Mouse (Mus musculus) midbrain, embryonic 10.5 days (tissue): ENCODE measurements around the gene Ddc. TPM values are rescaled to one million over a fixed set of nuclear protein-coding genes. Genes with fewer than 3 reads are reported as not detected.

Source experiments
- DNase-seq: peaks from one replicate; pipeline ENCODE4 v3.0.0-alpha.2; 2017; ENCODE audit warnings: low spot score
- H3K27ac ChIP-seq: fragments of 300-500 bp; sonication (generic); replicated peaks from 2 replicates; pipeline ENCODE4 v1.5.1; 2016; ENCODE audit warnings: mild to moderate bottlenecking
- H3K27me3 ChIP-seq: fragments of 300-500 bp; sonication (generic); 2 replicates; pipeline ENCODE4 v1.6.1; 2016; ENCODE audit warnings: low read depth, mild to moderate bottlenecking; ENCODE audit not compliant: poor library complexity, severe bottlenecking
- H3K36me3 ChIP-seq: fragments of 300-500 bp; sonication (generic); 2 replicates; pipeline ENCODE4 v1.6.1; 2016; ENCODE audit warnings: mild to moderate bottlenecking, moderate library complexity
- H3K4me1 ChIP-seq: fragments of 300-500 bp; sonication (generic); 2 replicates; pipeline ENCODE4 v1.6.1; 2016
- H3K4me3 ChIP-seq: fragments of 300-500 bp; sonication (generic); 2 replicates; pipeline ENCODE4 v1.5.1; 2016; ENCODE audit warnings: mild to moderate bottlenecking, moderate library complexity
- H3K9me3 ChIP-seq: fragments of 300-500 bp; sonication (generic); replicated peaks from 2 replicates; pipeline ENCODE4 v1.6.1; 2016; ENCODE audit warnings: mild to moderate bottlenecking
- WGBS: fragments of 180-500 bp; shearing (Covaris S2); methylation state at CpG from one replicate; pipeline ENCODE4 v1.1.7; 2016; 5-methylcytosine and 5-hydroxymethylcytosine counted together
- polyA plus RNA-seq: library from polyadenylated mRNA; unstranded; fragments of >200 nt; fragmentation: Nextera tagmentation; extraction: Ambion mirVana; gene quantifications from 2 replicates; pipeline ENCODE4 v1.2.1, GENCODE M21; 2016

The Ddc gene
- polyA plus RNA-seq, 1 experiment from 2014 or later, result 13.6 TPM

DNA sequence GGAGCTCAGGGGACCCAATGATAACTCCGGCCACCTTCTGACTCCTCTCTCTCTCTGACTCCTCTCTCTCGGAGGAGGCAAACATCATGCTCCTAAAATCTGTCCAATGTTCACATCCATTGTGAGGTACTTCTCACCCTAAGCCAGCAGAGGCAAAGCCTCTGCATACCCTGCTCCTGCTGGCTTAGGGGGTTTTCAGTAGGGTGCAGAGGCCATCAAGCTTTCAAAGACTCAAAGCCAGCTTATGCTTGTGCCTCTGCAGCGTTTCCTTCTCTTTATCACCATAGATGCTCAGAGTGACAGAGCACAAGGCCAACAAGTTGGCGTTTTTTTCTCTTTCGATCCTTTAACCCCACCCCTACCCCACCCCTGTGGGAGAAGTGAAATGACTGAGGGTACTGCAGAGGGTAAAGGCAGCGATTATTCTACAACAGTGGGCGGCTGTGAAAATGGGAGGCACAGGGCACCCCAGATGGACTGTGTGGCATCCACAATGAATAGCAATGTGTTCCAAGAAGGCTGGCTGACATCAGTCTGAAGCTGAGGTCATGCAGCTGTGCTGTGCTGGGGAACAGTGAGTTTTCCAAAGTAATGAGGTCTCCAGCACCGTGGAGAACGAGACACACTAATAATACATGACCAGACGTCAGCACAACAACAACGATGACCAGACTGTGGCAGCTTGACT, 34.3 kb upstream of the Ddc start:
- Histone ChIP-seq H3K27ac (no peak overlapping the region), H3K9me3 (no peaks in the 10 kb centered on the region), H3K4me1 (0 out of 2 replicates have a peak, but pooled peaks cover 6% of the 10 kb centered on the region), H3K4me3 (no peak overlapping the region), H3K27me3 (no peaks in the 10 kb centered on the region), H3K36me3 (peaks cover 86% of the 10 kb centered on the region)
- WGBS, result 88% methylated on average over 11 of the region's 11 CpGs
- no peak for DNase-seq

DNA sequence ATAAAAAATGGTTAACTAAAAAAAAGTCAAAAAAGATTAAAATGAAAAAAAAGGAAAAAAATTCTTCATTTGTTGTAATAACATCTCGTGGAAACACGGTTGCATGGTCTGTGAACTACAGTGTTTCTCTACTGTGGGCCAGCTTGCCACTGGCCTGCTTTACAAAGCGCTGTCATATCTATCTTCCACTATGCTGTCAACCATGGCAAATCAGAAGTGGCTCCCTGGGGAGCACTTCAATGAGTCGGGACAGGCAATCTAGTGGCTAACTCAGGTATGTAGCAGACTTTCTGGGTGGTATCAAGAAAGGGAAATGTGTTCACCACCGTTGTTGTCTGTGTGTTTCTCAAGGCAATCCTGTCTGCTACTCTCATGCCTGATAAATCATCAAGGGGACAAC, 33.7 kb upstream of the Ddc start:
- WGBS, result 88% methylated on average over 5 of the region's 5 CpGs
- no peak overlapping the region for H3K27ac ChIP-seq
- H3K4me1 ChIP-seq, result peaks cover 8% of the 10 kb centered on the region; the same call in 1 of the 2 replicates
- H3K9me3 ChIP-seq, result no peaks in the 10 kb centered on the region
- peaks cover 80% of the 10 kb centered on the region for H3K36me3 ChIP-seq
- no peak for DNase-seq
- no peaks in the 10 kb centered on the region for H3K27me3 ChIP-seq
- H3K4me3 ChIP-seq, result no peak overlapping the region

- Histone ChIP-seq H3K4me1 (peaks cover 13% of the 10 kb centered on the region; the same call in 1 of the 2 replicates), H3K36me3 (peaks cover 69% of the 10 kb centered on the region), H3K4me3 (no peak overlapping the region), H3K9me3 (no peaks in the 10 kb centered on the region), H3K27ac (no peak overlapping the region), H3K27me3 (no peaks in the 10 kb centered on the region)
- DNase-seq, result no peak
- 91% methylated on average over 11 of the region's 11 CpGs for WGBS
Measured at GRCm38 (mm10) chr11:11930527-11930926, 32.6 kb upstream of the Ddc start.

GRCm38 (mm10) chr11:11929059-11929458, 31.1 kb upstream of the Ddc start:
- Histone ChIP-seq H3K4me3 (no peak overlapping the region), H3K4me1 (peaks cover 14% of the 10 kb centered on the region), H3K36me3 (peaks cover 54% of the 10 kb centered on the region), H3K9me3 (no peaks in the 10 kb centered on the region), H3K27ac (no peak overlapping the region), H3K27me3 (no peaks in the 10 kb centered on the region)
- WGBS, result 91% methylated on average over 3 of the region's 3 CpGs
- DNase-seq, result no peak

GRCm38 (mm10) chr11:11928586-11928985, 30.6 kb upstream of the Ddc start:
- no peak overlapping the region for H3K4me3 ChIP-seq
- H3K36me3 ChIP-seq, result peaks cover 49% of the 10 kb centered on the region
- WGBS, result 92% methylated on average over 2 of the region's 2 CpGs
- no peak overlapping the region for H3K27ac ChIP-seq
- H3K9me3 ChIP-seq, result no peaks in the 10 kb centered on the region
- H3K4me1 ChIP-seq, result peaks cover 19% of the 10 kb centered on the region
- DNase-seq, result no peak
- no peaks in the 10 kb centered on the region for H3K27me3 ChIP-seq

- peaks cover 4% of the 10 kb centered on the region; the same call in 1 of the 2 replicates for H3K36me3 ChIP-seq
- no peak overlapping the region for H3K4me3 ChIP-seq
- WGBS, result 38% methylated on average over 3 of the region's 3 CpGs
- DNase-seq, result no peak
- peaks cover 14% of the 10 kb centered on the region for H3K4me1 ChIP-seq
- no peak overlapping the region for H3K27ac ChIP-seq
- no peaks in the 10 kb centered on the region for H3K9me3 ChIP-seq
- no peaks in the 10 kb centered on the region for H3K27me3 ChIP-seq
Measured at GRCm38 (mm10) chr11:11923900-11924299, 26.0 kb upstream of the Ddc start.

DNA sequence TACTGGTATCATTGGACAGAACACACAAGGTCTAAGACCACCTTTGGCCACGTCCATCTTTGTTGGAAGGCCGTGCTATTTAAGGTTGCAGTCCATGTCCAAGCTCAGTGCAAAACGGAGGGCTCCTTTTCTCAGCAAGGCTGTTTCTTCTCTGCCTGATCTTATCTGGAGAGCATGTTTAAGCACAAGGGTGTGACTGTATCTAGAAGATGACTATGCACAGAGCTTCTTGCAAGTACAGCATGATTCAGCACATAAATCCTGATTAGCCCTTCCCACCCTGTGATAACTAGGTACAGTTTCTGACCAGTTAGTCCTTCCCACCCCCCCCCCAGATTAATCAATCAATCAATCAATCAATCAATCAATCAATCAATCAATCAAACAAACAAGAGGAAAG, 25.4 kb upstream of the Ddc start:
- no peaks in the 10 kb centered on the region for H3K9me3 ChIP-seq
- DNase-seq, result no peak
- H3K27me3 ChIP-seq, result no peaks in the 10 kb centered on the region
- H3K36me3 ChIP-seq, result no peaks in the 10 kb centered on the region
- WGBS, result 83% methylated on average over 3 of the region's 3 CpGs
- H3K4me3 ChIP-seq, result no peak overlapping the region
- H3K4me1 ChIP-seq, result peaks cover 14% of the 10 kb centered on the region
- H3K27ac ChIP-seq, result no peak overlapping the region

DNA sequence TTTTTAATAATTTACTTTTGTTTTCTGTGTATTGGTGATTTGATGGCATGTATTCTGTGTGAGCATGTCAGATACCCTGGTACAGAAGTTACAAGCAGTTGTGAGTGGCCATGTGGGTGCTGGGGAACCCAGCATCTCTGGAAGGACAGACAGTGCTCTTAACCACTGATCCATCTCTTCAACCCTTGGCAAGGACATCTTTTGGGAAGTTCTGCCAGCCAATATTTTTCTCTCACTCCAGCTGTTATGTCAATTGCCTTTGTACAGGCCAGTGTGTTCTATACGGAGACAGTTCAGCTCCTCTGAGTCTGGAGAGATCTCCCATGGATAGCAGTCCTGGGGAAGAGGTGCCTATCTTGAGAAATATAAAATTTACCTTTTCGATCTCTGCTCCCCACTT, 24.2 kb upstream of the Ddc start:
- Histone ChIP-seq H3K9me3 (no peaks in the 10 kb centered on the region), H3K36me3 (no peaks in the 10 kb centered on the region), H3K4me3 (no peak overlapping the region), H3K27me3 (no peaks in the 10 kb centered on the region), H3K4me1 (peaks cover 14% of the 10 kb centered on the region), H3K27ac (no peak overlapping the region)
- WGBS, result 91% methylated on average over 2 of the region's 2 CpGs
- DNase-seq, result no peak

GRCm38 (mm10) chr11:11907703-11908413, 9.9 kb upstream of the Ddc start:
- no peak for DNase-seq
- Histone ChIP-seq H3K27me3 (no peaks in the 10 kb centered on the region), H3K4me1 (no peaks in the 10 kb centered on the region), H3K36me3 (no peaks in the 10 kb centered on the region), H3K27ac (no peak overlapping the region), H3K9me3 (no peaks in the 10 kb centered on the region), H3K4me3 (no peak overlapping the region)
- 69% methylated on average over 7 of the region's 7 CpGs for WGBS

GRCm38 (mm10) chr11:11905518-11905917, 7.6 kb upstream of the Ddc start:
- Histone ChIP-seq H3K4me1 (0 out of 2 replicates have a peak, but pooled peaks cover 3% of the 10 kb centered on the region), H3K4me3 (no peak overlapping the region), H3K27ac (no peak overlapping the region), H3K9me3 (no peaks in the 10 kb centered on the region), H3K36me3 (no peaks in the 10 kb centered on the region), H3K27me3 (no peaks in the 10 kb centered on the region)
- DNase-seq, result no peak

GRCm38 (mm10) chr11:11904995-11905394, 7.1 kb upstream of the Ddc start:
- no peak for DNase-seq
- no peaks in the 10 kb centered on the region for H3K36me3 ChIP-seq
- 69% methylated on average over 5 of the region's 5 CpGs for WGBS
- no peaks in the 10 kb centered on the region for H3K9me3 ChIP-seq
- no peak overlapping the region for H3K27ac ChIP-seq
- H3K27me3 ChIP-seq, result no peaks in the 10 kb centered on the region
- H3K4me3 ChIP-seq, result no peak overlapping the region
- H3K4me1 ChIP-seq, result 0 out of 2 replicates have a peak, but pooled peaks cover 3% of the 10 kb centered on the region

DNA sequence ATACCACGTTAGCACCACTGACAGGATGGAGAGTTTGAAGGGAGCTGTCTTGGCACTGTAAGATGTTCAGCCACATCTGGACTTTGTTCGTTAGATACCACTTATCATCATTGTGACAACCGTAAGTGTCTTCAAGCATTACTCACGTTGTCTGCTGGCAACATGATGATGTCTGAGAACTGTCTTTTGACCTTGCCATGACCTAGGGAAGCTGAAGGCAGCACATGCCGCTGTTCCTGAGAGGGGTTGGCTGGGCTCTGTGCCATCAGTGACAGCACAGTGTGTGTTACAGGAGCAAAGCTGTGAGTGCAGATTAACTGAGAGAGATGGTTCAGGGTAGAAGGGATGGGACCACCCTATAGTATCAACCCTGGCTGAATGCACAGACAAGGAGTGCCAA, 3.6 kb upstream of the Ddc start:
- no peak for DNase-seq
- Histone ChIP-seq H3K27ac (peak overlapping the region; percentile 25; the same call in 1 of the 2 replicates), H3K4me1 (0 out of 2 replicates have a peak, but pooled peaks cover 6% of the 10 kb centered on the region), H3K4me3 (no peak overlapping the region), H3K36me3 (no peaks in the 10 kb centered on the region), H3K9me3 (no peaks in the 10 kb centered on the region), H3K27me3 (no peaks in the 10 kb centered on the region)
- WGBS, result 89% methylated on average over 5 of the region's 5 CpGs

DNA sequence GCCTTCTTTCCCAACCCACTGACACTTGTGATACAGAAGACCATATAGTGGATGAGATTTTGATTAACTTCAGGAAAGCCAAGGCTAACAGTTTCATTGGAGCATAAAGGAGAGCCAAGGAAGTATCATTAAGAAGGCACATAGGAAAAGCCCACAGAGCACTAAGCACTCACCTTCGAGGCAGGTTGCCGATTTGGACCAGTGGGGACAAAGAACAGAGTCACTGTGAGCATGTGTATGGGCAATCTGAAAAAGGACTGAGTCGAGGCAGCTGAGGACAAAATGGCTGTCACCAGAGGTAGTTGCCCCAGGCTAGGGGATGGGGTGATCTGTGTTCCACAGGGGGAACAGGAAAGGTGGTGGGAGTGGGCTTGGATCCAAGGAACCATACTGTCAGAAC, 552 bp upstream of the Ddc start:
- Histone ChIP-seq H3K4me3 (no peak overlapping the region), H3K36me3 (no peaks in the 10 kb centered on the region), H3K4me1 (0 out of 2 replicates have a peak, but pooled peaks cover 6% of the 10 kb centered on the region), H3K9me3 (no peaks in the 10 kb centered on the region), H3K27ac (no peak overlapping the region), H3K27me3 (no peaks in the 10 kb centered on the region)
- 86% methylated on average over 3 of the region's 3 CpGs for WGBS
- no peak for DNase-seq
